Mouse (Mus musculus) heart, embryonic 10.5 days (tissue): Measurements from ENCODE around the gene Prdm2. TPM values are rescaled to one million over a fixed set of nuclear protein-coding genes. Genes with fewer than 3 reads are reported as not detected.

Experiments used
- DNase-seq: peaks from one replicate; pipeline ENCODE4 v3.0.0-alpha.2; 2017; ENCODE audit warnings: low spot score
- H3K27ac ChIP-seq: fragments of 300-500 bp; sonication (generic); 2 replicates; pipeline ENCODE4 v1.5.1; 2016; ENCODE audit warnings: mild to moderate bottlenecking
- H3K27me3 ChIP-seq: fragments of 300-500 bp; sonication (generic); 2 replicates; pipeline ENCODE4 v1.6.1; 2016; ENCODE audit warnings: mild to moderate bottlenecking; ENCODE audit not compliant: poor library complexity, insufficient read depth, severe bottlenecking
- H3K36me3 ChIP-seq: fragments of 300-500 bp; sonication (generic); 2 replicates; pipeline ENCODE4 v1.6.1; 2016; ENCODE audit warnings: mild to moderate bottlenecking, moderate library complexity
- H3K4me1 ChIP-seq: fragments of 300-500 bp; sonication (generic); 2 replicates; pipeline ENCODE4 v1.6.1; 2016; ENCODE audit warnings: mild to moderate bottlenecking
- H3K4me3 ChIP-seq: fragments of 300-500 bp; sonication (generic); 2 replicates; pipeline ENCODE4 v1.5.1; 2016; ENCODE audit warnings: mild to moderate bottlenecking, moderate library complexity
- H3K9me3 ChIP-seq: fragments of 300-500 bp; sonication (generic); 2 replicates; pipeline ENCODE4 v1.6.1; 2016; ENCODE audit warnings: mild to moderate bottlenecking, moderate library complexity
- WGBS: fragments of 180-500 bp; shearing (Covaris S2); methylation state at CpG from one replicate; pipeline ENCODE4 v1.1.7; 2016; 5-methylcytosine and 5-hydroxymethylcytosine counted together
- polyA plus RNA-seq: library from polyadenylated mRNA; unstranded; fragments of >200 nt; fragmentation: Nextera tagmentation; extraction: Ambion mirVana; gene quantifications from 2 replicates; pipeline ENCODE4 v1.2.1, GENCODE M21; 2016

Prdm2 gene
- polyA plus RNA-seq, 1 experiment from 2014 or later = 10.0 TPM

GRCm38 (mm10) chr4:143197845-143198356 is 14.9 kb downstream of the Prdm2 start:
- Histone ChIP-seq H3K4me3 (no peak overlapping the region), H3K4me1 (peaks cover 6% of the 10 kb centered on the region; the same call in 1 of the 2 replicates), H3K27ac (no peak overlapping the region), H3K27me3 (no peaks in the 10 kb centered on the region), H3K36me3 (no peaks in the 10 kb centered on the region), H3K9me3 (no peaks in the 10 kb centered on the region)
- no peak for DNase-seq
- WGBS = 83% methylated on average over 5 of the region's 5 CpGs

DNA sequence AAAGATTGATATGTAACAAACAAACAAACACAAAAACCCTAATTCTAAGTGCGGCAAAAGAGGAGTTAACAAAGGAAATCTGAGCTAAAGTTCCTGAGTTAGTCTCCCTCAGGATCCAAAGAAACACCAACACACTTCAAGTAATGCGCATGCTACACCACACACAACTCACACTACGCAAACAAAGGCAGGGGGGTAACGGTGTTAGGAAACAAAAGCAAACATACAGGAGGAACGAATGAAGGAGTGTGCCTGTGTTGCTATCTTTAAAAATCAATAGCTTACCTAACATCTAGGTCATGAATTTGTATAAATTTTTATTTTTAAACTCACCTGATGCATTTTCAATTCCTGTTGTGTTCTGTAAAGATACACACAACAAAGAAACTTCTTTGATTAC is 18.5 kb downstream of the Prdm2 start:
- peaks cover 11% of the 10 kb centered on the region; the same call in 1 of the 2 replicates for H3K4me1 ChIP-seq
- H3K36me3 ChIP-seq = no peaks in the 10 kb centered on the region
- H3K9me3 ChIP-seq = no peaks in the 10 kb centered on the region
- 78% methylated on average over 5 of the region's 5 CpGs for WGBS
- H3K4me3 ChIP-seq = no peak overlapping the region
- H3K27me3 ChIP-seq = no peaks in the 10 kb centered on the region
- DNase-seq = no peak
- H3K27ac ChIP-seq = no peak overlapping the region

DNA sequence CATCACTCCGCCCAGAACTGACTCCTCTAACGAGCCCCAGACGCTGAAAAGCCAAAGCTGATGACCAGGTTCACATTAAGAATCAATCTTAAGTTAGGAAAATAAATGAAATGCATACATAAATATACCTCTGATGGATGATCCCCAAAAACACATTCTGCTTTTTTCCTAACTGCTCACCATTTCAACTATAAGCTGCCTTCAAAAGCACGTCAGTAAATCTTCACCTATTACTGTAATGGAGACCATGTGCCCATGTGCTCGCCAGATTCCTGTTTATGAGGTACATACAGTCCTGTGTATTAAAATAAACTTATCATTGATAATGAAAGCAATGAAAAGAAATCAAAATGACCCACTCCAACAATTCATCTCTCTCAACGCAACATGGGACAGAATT is 19.6 kb downstream of the Prdm2 start:
- no peak overlapping the region for H3K4me3 ChIP-seq
- DNase-seq = no peak
- H3K27me3 ChIP-seq = no peaks in the 10 kb centered on the region
- no peaks in the 10 kb centered on the region for H3K36me3 ChIP-seq
- no peak overlapping the region for H3K27ac ChIP-seq
- WGBS = 82% methylated on average over 6 of the region's 6 CpGs
- peaks cover 6% of the 10 kb centered on the region; the same call in 1 of the 2 replicates for H3K4me1 ChIP-seq
- no peaks in the 10 kb centered on the region for H3K9me3 ChIP-seq

DNA sequence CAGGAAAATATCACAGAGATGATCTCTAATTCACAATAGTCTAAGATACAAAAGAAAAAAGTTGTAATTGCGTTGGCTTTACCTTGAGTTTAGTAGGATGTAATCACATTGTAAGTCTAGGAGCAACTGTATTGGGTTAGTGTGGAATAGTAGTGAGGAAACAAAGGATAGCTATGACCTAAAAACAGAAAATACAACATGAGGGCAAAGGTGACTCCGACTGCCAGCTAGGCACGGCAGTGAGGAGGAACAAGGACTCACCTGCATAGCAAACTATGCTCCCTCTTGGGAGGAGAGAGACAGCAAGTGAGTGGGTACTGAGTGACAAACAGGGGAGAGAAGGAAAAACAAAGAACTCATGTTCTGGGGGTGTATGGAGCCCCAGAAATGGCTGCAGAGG is 21.0 kb downstream of the Prdm2 start:
- H3K27me3 ChIP-seq = no peaks in the 10 kb centered on the region
- H3K27ac ChIP-seq = no peak overlapping the region
- H3K36me3 ChIP-seq = no peaks in the 10 kb centered on the region
- DNase-seq = no peak
- no peaks in the 10 kb centered on the region for H3K9me3 ChIP-seq
- WGBS = 83% methylated on average over 3 of the region's 3 CpGs
- H3K4me1 ChIP-seq = peaks cover 5% of the 10 kb centered on the region; the same call in 1 of the 2 replicates
- no peak overlapping the region for H3K4me3 ChIP-seq

- H3K27ac ChIP-seq = no peak overlapping the region; the same call in 1 of the 2 replicates
- WGBS = 57% methylated on average over 4 of the region's 4 CpGs
- DNase-seq = no peak
Measured at GRCm38 (mm10) chr4:143190657-143191056, 22.1 kb downstream of the Prdm2 start.

GRCm38 (mm10) chr4:143188571-143189191 is 24.1 kb downstream of the Prdm2 start:
- WGBS = 74% methylated on average over 5 of the region's 5 CpGs

More at GRCm38 (mm10) chr4:143190657-143191056, 22.1 kb downstream of the Prdm2 start:
- Histone ChIP-seq H3K9me3 (no peaks in the 10 kb centered on the region), H3K27me3 (no peaks in the 10 kb centered on the region), H3K36me3 (no peaks in the 10 kb centered on the region), H3K4me3 (no peak overlapping the region), H3K4me1 (peaks cover 5% of the 10 kb centered on the region; the same call in 1 of the 2 replicates)

DNA sequence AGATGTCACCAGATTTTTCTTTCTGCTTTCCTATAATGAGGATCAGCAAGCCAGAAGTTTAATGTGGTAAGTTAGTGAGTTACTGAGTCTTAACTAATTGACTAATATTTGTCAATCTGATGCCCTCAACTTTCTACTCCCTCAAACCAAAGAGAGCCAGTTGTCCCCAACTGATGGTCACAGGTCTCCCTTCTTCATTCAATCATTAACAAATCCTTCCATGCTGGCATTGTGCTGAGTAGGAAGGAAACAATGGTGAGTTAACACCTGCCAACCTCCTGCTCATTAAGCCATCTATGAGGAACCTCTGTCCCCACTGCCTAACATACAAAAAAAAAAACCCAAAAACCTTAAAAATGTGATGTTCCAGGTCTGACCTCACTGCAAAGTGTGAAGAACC is 26.7 kb downstream of the Prdm2 start:
- no peak for DNase-seq
- H3K9me3 ChIP-seq = no peaks in the 10 kb centered on the region
- H3K27me3 ChIP-seq = no peaks in the 10 kb centered on the region
- H3K36me3 ChIP-seq = no peaks in the 10 kb centered on the region
- no peak overlapping the region for H3K27ac ChIP-seq
- H3K4me1 ChIP-seq = peaks cover 5% of the 10 kb centered on the region; the same call in 1 of the 2 replicates
- no peak overlapping the region for H3K4me3 ChIP-seq

More at GRCm38 (mm10) chr4:143188571-143189191, 24.1 kb downstream of the Prdm2 start:
- Histone ChIP-seq H3K36me3 (no peaks in the 10 kb centered on the region), H3K9me3 (no peaks in the 10 kb centered on the region), H3K4me3 (no peak overlapping the region), H3K4me1 (peaks cover 5% of the 10 kb centered on the region; the same call in 1 of the 2 replicates), H3K27me3 (no peaks in the 10 kb centered on the region), H3K27ac (no peak overlapping the region)
- DNase-seq = no peak

GRCm38 (mm10) chr4:143185496-143185895 is 27.3 kb downstream of the Prdm2 start:
- H3K9me3 ChIP-seq = no peaks in the 10 kb centered on the region
- H3K36me3 ChIP-seq = no peaks in the 10 kb centered on the region
- H3K4me1 ChIP-seq = peaks cover under 1% of the 10 kb centered on the region; the same call in 1 of the 2 replicates
- H3K4me3 ChIP-seq = no peak overlapping the region
- DNase-seq = no peak
- H3K27ac ChIP-seq = no peak overlapping the region
- no peaks in the 10 kb centered on the region for H3K27me3 ChIP-seq
- WGBS = 70% methylated on average over 9 of the region's 9 CpGs

- H3K4me1 ChIP-seq = no peaks in the 10 kb centered on the region
- 85% methylated on average over 6 of the region's 6 CpGs for WGBS
- no peaks in the 10 kb centered on the region for H3K36me3 ChIP-seq
- H3K9me3 ChIP-seq = no peaks in the 10 kb centered on the region
- H3K27ac ChIP-seq = no peak overlapping the region
- no peaks in the 10 kb centered on the region for H3K27me3 ChIP-seq
- no peak for DNase-seq
- no peak overlapping the region for H3K4me3 ChIP-seq
Measured at GRCm38 (mm10) chr4:143183141-143183540, 29.7 kb downstream of the Prdm2 start.

GRCm38 (mm10) chr4:143180731-143181130 is 32.1 kb downstream of the Prdm2 start:
- WGBS = 93% methylated on average over 5 of the region's 5 CpGs
- no peak for DNase-seq
- Histone ChIP-seq H3K27me3 (no peaks in the 10 kb centered on the region), H3K4me1 (no peaks in the 10 kb centered on the region), H3K4me3 (no peak overlapping the region), H3K9me3 (no peaks in the 10 kb centered on the region), H3K27ac (no peak overlapping the region), H3K36me3 (no peaks in the 10 kb centered on the region)

DNA sequence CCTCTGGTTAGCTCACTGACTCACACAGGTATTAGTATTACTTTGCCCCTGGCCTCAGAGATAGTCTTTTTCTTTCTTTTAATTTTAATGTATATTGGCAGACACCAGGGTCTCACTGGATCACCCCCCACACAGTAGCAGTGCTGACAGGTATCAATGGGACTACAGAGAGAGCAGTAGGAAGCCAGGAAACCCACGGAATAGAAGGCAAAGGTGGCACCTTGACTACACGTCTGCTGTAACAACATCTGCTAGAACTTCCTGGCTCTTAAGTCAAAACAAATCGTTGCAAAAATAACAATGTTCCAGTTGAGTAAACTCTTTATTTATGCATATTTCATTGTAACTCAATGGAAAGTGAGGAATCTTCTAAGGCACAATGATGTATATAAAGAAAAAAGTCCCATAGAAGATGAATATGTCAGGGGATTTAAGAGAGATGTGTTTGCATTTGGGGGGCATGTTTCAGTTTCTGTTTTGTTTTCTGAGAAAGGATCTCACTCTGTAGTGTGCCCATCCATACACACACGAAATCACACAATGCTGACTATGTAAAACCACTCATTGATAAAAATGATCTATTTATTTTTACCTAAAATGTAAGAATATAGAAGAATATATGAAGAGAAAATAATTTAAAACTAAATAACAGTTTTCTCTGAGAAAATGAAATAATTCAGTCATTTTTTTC is 41.0 kb downstream of the Prdm2 start:
- Histone ChIP-seq H3K27me3 (no peaks in the 10 kb centered on the region), H3K4me3 (no peak overlapping the region), H3K4me1 (no peaks in the 10 kb centered on the region), H3K27ac (no peak overlapping the region), H3K36me3 (peaks cover 21% of the 10 kb centered on the region), H3K9me3 (no peaks in the 10 kb centered on the region)
- no peak for DNase-seq
- 66% methylated on average over 4 of the region's 4 CpGs for WGBS

DNA sequence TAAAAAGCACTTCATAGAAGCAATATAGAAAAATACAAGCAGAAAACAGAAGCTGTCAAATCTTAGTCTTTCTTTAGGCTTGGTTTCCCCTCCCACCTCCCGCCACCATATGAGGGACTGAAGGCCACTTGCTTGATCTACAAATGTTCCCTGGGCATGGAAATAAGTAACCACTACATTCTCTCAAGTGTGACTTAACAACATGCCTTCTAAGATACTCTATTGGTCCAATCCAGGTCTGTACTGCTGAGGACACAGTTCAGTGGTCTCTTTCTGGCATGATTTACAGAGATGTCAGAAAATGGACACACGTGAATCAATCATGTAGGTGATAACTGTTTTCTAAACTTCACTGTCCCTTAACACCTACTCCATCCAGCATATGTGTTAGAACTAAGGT is 42.5 kb downstream of the Prdm2 start:
- Histone ChIP-seq H3K9me3 (no peaks in the 10 kb centered on the region), H3K36me3 (peaks cover 21% of the 10 kb centered on the region), H3K4me3 (no peak overlapping the region), H3K4me1 (no peaks in the 10 kb centered on the region), H3K27me3 (no peaks in the 10 kb centered on the region), H3K27ac (no peak overlapping the region)
- WGBS = 88% methylated on average over 2 of the region's 2 CpGs
- DNase-seq = no peak

GRCm38 (mm10) chr4:143168093-143168492 is 44.7 kb downstream of the Prdm2 start:
- Histone ChIP-seq H3K27ac (no peak overlapping the region), H3K4me1 (no peaks in the 10 kb centered on the region), H3K9me3 (no peaks in the 10 kb centered on the region), H3K4me3 (no peak overlapping the region), H3K27me3 (no peaks in the 10 kb centered on the region), H3K36me3 (peaks cover 15% of the 10 kb centered on the region)
- no peak for DNase-seq
- WGBS = 92% methylated on average over 3 of the region's 3 CpGs
